Mouse (Mus musculus): ENCODE results near the gene Ccn5.

- TF ChIP-seq CTCF (IDR thresholded peaks at IDR 0.05; ENCODE audit: extremely low read depth, insufficient read length, insufficient replicate concordance, low read depth, low read length), result no peak
- TF ChIP-seq POLR2A (IDR thresholded peaks at IDR 0.05; ENCODE audit: low read depth, low read length), result no peak
Observed at GRCm38 (mm10) chr2:163865311-163865710, 44.6 kb downstream of the Ccn5 start.
